Mouse (Mus musculus): Measurements from ENCODE around the gene Kcnj9.

Kcnj9 gene

GRCm38 (mm10) chr1:172288900-172289616 is 40.1 kb downstream of the Kcnj9 start:
- DNase-seq = no peak

- no peak for DNase-seq
Observed at GRCm38 (mm10) chr1:172286740-172287139, 42.4 kb downstream of the Kcnj9 start.

- no peak for DNase-seq
Observed at GRCm38 (mm10) chr1:172284221-172284620, 44.9 kb downstream of the Kcnj9 start.

- DNase-seq = no peak
Observed at GRCm38 (mm10) chr1:172283073-172283472, 46.0 kb downstream of the Kcnj9 start.

- DNase-seq = no peak
Observed at GRCm38 (mm10) chr1:172281522-172282254, 47.4 kb downstream of the Kcnj9 start.

- DNase-seq = no peak
Observed at GRCm38 (mm10) chr1:172279768-172280509, 49.2 kb downstream of the Kcnj9 start.

- DNase-seq = no peak
Observed at GRCm38 (mm10) chr1:172278328-172278727, 50.8 kb downstream of the Kcnj9 start.

- DNase-seq = no peak
Observed at GRCm38 (mm10) chr1:172277172-172277571, 51.9 kb downstream of the Kcnj9 start.

GRCm38 (mm10) chr1:172274547-172274946 is 54.6 kb downstream of the Kcnj9 start:
- no peak for DNase-seq

GRCm38 (mm10) chr1:172274116-172274515 is 55.0 kb downstream of the Kcnj9 start:
- DNase-seq = no peak

GRCm38 (mm10) chr1:172273386-172273785 is 55.7 kb downstream of the Kcnj9 start:
- DNase-seq = no peak

- DNase-seq = no peak
Observed at GRCm38 (mm10) chr1:172271765-172272164, 57.4 kb downstream of the Kcnj9 start.

GRCm38 (mm10) chr1:172271208-172271607 is 57.9 kb downstream of the Kcnj9 start:
- no peak for DNase-seq
